Mouse (Mus musculus): ENCODE data around the gene Klhl11. TPM values are rescaled to one million over a fixed set of nuclear protein-coding genes. Genes with fewer than 3 reads are reported as not detected.

The Klhl11 gene
- total RNA-seq (2021) = 1 to 10 TPM; 4.7 to 4.9 TPM
- long read RNA-seq, experiment 1, partial matches to known transcripts = 0 of 1 reads
- long read RNA-seq, experiment 1, other reads (novel, unspliced or antisense) = 1 of 1 reads
- long read RNA-seq, experiment 2, partial matches to known transcripts = 0 of 2 reads
- long read RNA-seq, experiment 2, other reads (novel, unspliced or antisense) = 2 of 2 reads

DNA sequence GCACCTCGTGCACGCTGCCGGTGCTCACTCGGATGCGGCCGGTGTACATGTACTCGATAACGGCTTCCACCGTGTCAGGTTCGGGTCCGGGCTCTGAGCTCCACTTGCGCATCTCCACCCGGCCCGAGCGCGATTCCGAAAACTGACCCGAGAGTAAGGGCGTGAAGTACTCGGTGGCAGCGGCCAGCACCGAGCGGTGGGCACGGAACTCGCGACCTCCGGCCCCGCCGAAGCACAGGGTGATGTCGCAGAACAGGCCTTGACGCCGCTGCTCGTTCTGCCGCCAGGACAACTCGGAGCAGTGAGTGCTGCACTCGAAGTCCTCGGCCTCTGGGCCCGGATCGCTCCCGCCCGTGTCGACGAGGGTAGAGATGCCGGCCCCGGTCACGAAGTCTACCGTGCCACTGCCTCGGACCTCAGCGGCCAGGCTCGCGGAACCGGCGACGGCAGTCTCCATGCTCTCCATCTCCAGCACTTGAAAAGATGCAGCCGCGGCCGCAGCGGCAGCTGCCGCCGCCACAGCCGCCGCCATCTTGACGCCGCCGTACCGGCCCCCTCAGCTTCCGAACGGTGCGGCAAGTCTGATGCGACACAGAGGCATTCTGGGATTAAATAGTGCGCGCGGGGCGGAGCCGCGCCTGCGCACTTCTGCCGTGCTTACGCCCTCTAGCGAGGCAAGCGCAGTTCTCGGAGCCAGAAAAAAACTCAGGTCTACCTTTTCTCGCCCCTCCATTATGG is at the start of gene Klhl11:
TSS of gene Klhl11 (minus strand) at position 545 of the 738 bp plus-strand sequence.
- peak within 1 kb of the TSS; percentile 86 for H3K4me3 ChIP-seq
- peak; percentile 84 for TF ChIP-seq CTCF (IDR thresholded peaks at IDR 0.05)
- peak; percentile 94 for DNase-seq
- intact Hi-C loops (cut with DNase I) = loop anchor here (2.0 to 5.0 kb wide), 2 partner anchors 46 to 110 kb away; no protein-coding TSS in a partner anchor
- H3K27ac ChIP-seq = peak within 1 kb of the TSS; percentile 94

DNA sequence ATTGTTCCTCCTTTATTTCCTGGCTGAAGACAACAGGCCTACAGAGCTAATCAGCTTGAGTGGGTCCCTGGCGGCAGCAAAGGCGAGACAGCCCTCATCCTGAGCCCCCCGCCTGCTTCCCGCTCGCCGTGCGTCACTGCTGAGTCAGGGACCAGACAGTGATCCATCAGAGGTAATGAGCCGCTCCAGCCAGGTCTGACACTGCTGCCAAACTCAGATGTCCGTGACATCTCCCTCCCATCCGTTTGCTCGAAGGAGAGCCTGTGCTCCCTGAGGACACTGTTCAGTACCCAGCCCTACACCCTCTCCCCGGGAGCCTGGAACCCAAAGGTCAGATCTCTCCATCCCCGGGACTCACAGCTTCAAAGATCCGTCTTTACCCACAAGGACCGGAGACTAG is 48.3 kb upstream of the Klhl11 start:
- no peak for DNase-seq
- intact Hi-C loops (cut with DNase I) = no loop called here
- no peak for TF ChIP-seq CTCF (IDR thresholded peaks at IDR 0.05)
- H3K27ac ChIP-seq = no peak overlapping the region
- H3K4me3 ChIP-seq = no peak overlapping the region

GRCm38 (mm10) chr11:100519188-100519587 is 46.6 kb upstream of the Klhl11 start:
- intact Hi-C loops (cut with DNase I) = no loop called here
- Histone ChIP-seq H3K27ac (no peak overlapping the region), H3K4me3 (no peak overlapping the region)
- no peak for TF ChIP-seq CTCF (IDR thresholded peaks at IDR 0.05)
- no peak for DNase-seq

- intact Hi-C loops (cut with DNase I) = no loop called here
- DNase-seq = no peak
- Histone ChIP-seq H3K4me3 (no peak overlapping the region), H3K27ac (no peak overlapping the region)
- TF ChIP-seq CTCF (IDR thresholded peaks at IDR 0.05) = no peak
Observed at GRCm38 (mm10) chr11:100518188-100518591, 45.6 kb upstream of the Klhl11 start.

DNA sequence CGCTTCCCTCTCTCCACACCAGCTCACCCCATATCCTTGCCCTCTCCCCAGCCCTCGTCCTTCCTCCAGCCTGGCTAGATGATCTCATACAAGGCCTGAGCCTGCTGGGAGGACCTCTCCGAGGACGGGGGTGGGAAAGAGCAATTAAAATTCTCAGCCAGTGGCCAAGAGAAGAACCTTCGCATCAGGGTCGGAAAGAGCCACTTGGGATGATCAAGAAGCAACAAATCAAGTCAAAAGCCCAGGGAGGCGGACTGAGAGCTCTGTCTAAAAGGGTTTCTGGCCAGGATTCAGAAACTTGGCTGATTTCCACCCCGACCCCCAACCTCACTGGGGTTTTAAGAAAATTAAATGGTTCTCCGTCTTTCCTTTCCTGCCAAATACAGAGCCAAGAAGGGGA is 43.8 kb upstream of the Klhl11 start:
- no peak for DNase-seq
- no peak overlapping the region for H3K27ac ChIP-seq
- H3K4me3 ChIP-seq = no peak overlapping the region
- intact Hi-C loops (cut with DNase I) = no loop called here
- no peak for TF ChIP-seq CTCF (IDR thresholded peaks at IDR 0.05)

- intact Hi-C loops (cut with DNase I) = no loop called here
- no peak for TF ChIP-seq CTCF (IDR thresholded peaks at IDR 0.05)
- Histone ChIP-seq H3K27ac (no peak overlapping the region), H3K4me3 (no peak overlapping the region)
- no peak for DNase-seq
Observed at GRCm38 (mm10) chr11:100515789-100516188, 43.2 kb upstream of the Klhl11 start.

DNA sequence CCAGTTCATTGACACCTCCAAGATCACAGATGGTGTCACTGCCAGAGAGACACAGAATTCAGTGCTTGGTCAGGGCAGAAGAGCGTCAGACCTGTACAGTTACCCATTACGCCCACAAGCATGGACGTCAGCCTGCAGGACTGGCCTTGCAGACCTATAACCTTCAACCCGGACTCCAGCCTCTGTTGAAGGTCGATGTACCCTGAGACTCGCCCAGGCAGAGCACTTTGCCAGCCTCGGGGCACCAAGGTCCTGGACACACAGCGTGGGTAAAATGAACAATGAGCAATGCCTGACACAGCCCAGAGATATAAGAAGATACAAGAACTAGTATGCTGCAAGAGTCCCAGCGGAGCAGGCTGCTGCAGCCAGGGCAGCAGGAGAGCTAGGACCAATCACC is 42.5 kb upstream of the Klhl11 start:
- TF ChIP-seq CTCF (IDR thresholded peaks at IDR 0.05) = no peak
- intact Hi-C loops (cut with DNase I) = no loop called here
- Histone ChIP-seq H3K4me3 (no peak overlapping the region), H3K27ac (no peak overlapping the region)
- DNase-seq = no peak

- H3K4me3 ChIP-seq = no peak overlapping the region
- intact Hi-C loops (cut with DNase I) = no loop called here
- no peak overlapping the region for H3K27ac ChIP-seq
- DNase-seq = no peak
- TF ChIP-seq CTCF (IDR thresholded peaks at IDR 0.05) = no peak
Observed at GRCm38 (mm10) chr11:100513716-100514115, 41.2 kb upstream of the Klhl11 start.

- H3K27ac ChIP-seq = no peak overlapping the region
- TF ChIP-seq CTCF (IDR thresholded peaks at IDR 0.05) = peak; percentile 50
- no peak for DNase-seq
- intact Hi-C loops (cut with DNase I) = no loop called here
- H3K4me3 ChIP-seq = no peak overlapping the region
Observed at GRCm38 (mm10) chr11:100512384-100512783, 39.8 kb upstream of the Klhl11 start.

GRCm38 (mm10) chr11:100510556-100510955 is 38.0 kb upstream of the Klhl11 start:
- Histone ChIP-seq H3K27ac (no peak overlapping the region), H3K4me3 (no peak overlapping the region)
- no peak for TF ChIP-seq CTCF (IDR thresholded peaks at IDR 0.05)
- DNase-seq = no peak
- intact Hi-C loops (cut with DNase I) = no loop called here

DNA sequence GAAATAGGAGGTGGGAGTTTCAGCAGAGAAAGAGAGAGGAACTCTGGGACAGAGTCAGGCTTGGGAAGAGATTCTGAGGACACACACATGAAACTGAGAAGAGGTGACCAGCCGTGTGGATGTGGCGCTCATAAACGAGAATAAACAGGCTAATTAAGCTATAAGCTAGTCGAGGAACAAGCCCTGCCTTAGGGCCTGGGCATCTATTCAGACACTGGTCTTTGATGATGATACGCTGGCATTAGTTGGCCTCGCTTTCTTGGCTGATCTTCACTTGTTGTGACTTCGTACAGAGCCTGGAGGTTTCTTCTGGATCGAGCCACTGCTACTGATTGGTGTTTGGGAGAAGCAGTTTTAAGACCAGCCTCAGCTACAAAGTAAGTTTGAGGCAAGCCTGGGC is 33.5 kb upstream of the Klhl11 start:
- intact Hi-C loops (cut with DNase I) = no loop called here
- no peak overlapping the region for H3K4me3 ChIP-seq
- TF ChIP-seq CTCF (IDR thresholded peaks at IDR 0.05) = no peak
- no peak overlapping the region for H3K27ac ChIP-seq
- DNase-seq = no peak

DNA sequence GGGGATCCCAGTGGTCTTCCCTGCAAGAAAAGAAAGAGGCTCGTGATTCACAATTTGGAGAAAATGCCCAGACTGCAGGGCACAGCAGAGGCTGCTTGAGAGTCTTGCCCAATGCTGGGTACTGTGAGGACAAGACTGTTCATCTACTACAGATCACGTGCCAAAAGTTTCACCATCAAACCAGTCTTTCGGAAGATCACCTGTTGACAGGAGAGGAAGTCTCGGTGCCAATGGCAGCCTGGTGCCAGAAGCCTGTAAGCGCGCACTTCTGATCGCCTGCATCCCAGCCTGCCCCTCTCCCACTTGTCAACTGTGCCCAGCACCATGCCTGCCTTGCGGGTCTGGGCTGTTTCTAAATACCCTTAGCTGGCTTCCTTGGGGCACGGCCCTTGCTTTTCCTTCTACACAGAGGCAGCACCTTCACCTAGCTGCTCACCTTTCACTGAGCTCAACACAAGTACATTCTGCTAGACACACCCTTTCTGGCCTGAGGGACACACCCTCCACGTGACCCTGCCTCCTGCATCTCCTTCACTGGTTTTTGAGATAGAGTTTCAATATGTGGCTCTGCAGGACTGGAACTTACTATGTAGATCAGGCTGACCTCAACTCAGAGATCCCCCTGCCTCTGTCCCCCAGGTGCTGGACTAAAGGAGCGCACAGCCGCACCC is 32.6 kb upstream of the Klhl11 start:
- H3K27ac ChIP-seq = no peak overlapping the region
- H3K4me3 ChIP-seq = no peak overlapping the region
- TF ChIP-seq CTCF (IDR thresholded peaks at IDR 0.05) = no peak
- intact Hi-C loops (cut with DNase I) = no loop called here
- no peak for DNase-seq

- TF ChIP-seq CTCF (IDR thresholded peaks at IDR 0.05) = no peak
- H3K4me3 ChIP-seq = no peak overlapping the region
- no peak overlapping the region for H3K27ac ChIP-seq
- intact Hi-C loops (cut with DNase I) = no loop called here
- no peak for DNase-seq
Observed at GRCm38 (mm10) chr11:100501321-100501720, 28.8 kb upstream of the Klhl11 start.

Data from gastrocnemius, adult 2 months (tissue).